Mouse (Mus musculus) hindbrain, embryonic 15.5 days (tissue): ENCODE results near the gene Usp19. TPM values are rescaled to one million over a fixed set of nuclear protein-coding genes. Genes with fewer than 3 reads are reported as not detected.

ENCODE experiments used
- ATAC-seq: fragments of 200-750 bp; cut with Nextera tagmentation; 2 replicates; pipeline ENCODE4 v1.8.0; 2017; ENCODE audit warnings: low read depth, moderate number of reproducible peaks, moderate TSS enrichment; ENCODE audit not compliant: low FRiP score
- H3K27ac ChIP-seq: fragments of 300-500 bp; sonication (generic); replicated peaks from 2 replicates; pipeline ENCODE4 v1.5.1; 2015; ENCODE audit warnings: mild to moderate bottlenecking, inconsistent platforms
- H3K27me3 ChIP-seq: fragments of 300-500 bp; sonication (generic); 2 replicates; pipeline ENCODE4 v1.6.1; 2015; ENCODE audit warnings: control low read depth, inconsistent platforms
- H3K36me3 ChIP-seq: fragments of 300-500 bp; sonication (generic); 2 replicates; pipeline ENCODE4 v1.6.1; 2015; ENCODE audit warnings: control low read depth, inconsistent platforms
- H3K4me1 ChIP-seq: fragments of 300-500 bp; sonication (generic); replicated peaks from 2 replicates; pipeline ENCODE4 v1.6.1; 2015; ENCODE audit warnings: control low read depth, inconsistent platforms
- H3K4me2 ChIP-seq: fragments of 300-500 bp; sonication (generic); 2 replicates; pipeline ENCODE4 v1.6.1; 2015; ENCODE audit warnings: moderate library complexity, mild to moderate bottlenecking, inconsistent platforms
- H3K4me3 ChIP-seq: fragments of 300-500 bp; sonication (generic); 2 replicates; pipeline ENCODE4 v1.5.1; 2015; ENCODE audit warnings: mild to moderate bottlenecking, inconsistent platforms
- H3K9ac ChIP-seq: fragments of 300-500 bp; sonication (generic); 2 replicates; pipeline ENCODE4 v1.6.1; 2015; ENCODE audit warnings: inconsistent platforms
- H3K9me3 ChIP-seq: fragments of 300-500 bp; sonication (generic); 2 replicates; pipeline ENCODE4 v1.6.1; 2016; ENCODE audit warnings: control low read depth, inconsistent platforms
- WGBS: fragments of 180-500 bp; shearing (Covaris S2); methylation state at CpG from one replicate; pipeline ENCODE4 v1.1.7; 2015; 5-methylcytosine and 5-hydroxymethylcytosine counted together
- polyA plus RNA-seq: library from polyadenylated mRNA; unstranded; fragments of >200 nt; fragmentation: Nextera tagmentation; extraction: Ambion mirVana; gene quantifications from 2 replicates; pipeline ENCODE4 v1.2.1, GENCODE M21; 2015

The Usp19 gene
- polyA plus RNA-seq, 1 experiment from 2014 or later, result 80.8 TPM

GRCm38 (mm10) chr9:108516380-108517251, 26.2 kb downstream of the Usp19 start, which contains the start of gene Qrich1:
Qrich1 (plus strand) TSS chr9:108516806.
- Histone ChIP-seq H3K27me3 (no peaks in the 10 kb centered on the region), H3K9me3 (no peaks in the 10 kb centered on the region), H3K36me3 (peaks cover 39% of the 10 kb centered on the region), H3K4me3 (peak within 1 kb of the TSS; percentile 94), H3K4me2 (peak within 1 kb of the TSS; percentile 77), H3K27ac (peak within 1 kb of the TSS; percentile 99), H3K9ac (peak within 1 kb of the TSS; percentile 94), H3K4me1 (peaks cover 27% of the 10 kb centered on the region)
- 1% methylated on average over 49 of the region's 55 CpGs for WGBS
- peak; percentile 96 for ATAC-seq

GRCm38 (mm10) chr9:108517253-108517930, 27.0 kb downstream of the Usp19 start:
- no peaks in the 10 kb centered on the region for H3K27me3 ChIP-seq
- peak overlapping the region; percentile 94 for H3K9ac ChIP-seq
- H3K36me3 ChIP-seq, result peaks cover 31% of the 10 kb centered on the region
- H3K4me1 ChIP-seq, result peaks cover 31% of the 10 kb centered on the region
- H3K27ac ChIP-seq, result peak overlapping the region; percentile 99
- H3K9me3 ChIP-seq, result no peaks in the 10 kb centered on the region
- ATAC-seq, result peak; percentile 81
- peak overlapping the region; percentile 77 for H3K4me2 ChIP-seq
- 0% methylated on average over 47 of the region's 95 CpGs for WGBS
- H3K4me3 ChIP-seq, result peak overlapping the region; percentile 94

DNA sequence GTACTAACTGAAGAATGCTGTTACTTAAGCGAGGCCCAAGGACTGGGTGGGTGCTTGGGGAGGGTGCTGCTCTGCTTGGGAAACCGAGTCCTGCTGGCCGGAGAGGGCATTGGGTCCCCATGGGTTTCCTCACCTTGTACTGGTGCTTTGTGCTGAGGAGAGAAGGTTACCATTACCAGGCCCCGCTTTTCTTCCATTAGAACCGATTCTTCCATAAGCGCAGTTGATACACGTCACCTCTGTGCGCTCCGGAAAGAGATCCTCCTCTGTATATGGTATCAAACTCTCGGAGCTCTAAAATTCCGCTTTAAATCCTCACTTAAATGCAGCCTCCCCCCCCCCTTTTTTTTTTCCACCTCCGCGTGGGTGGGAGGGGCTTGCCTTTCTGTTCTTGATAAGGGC, 27.5 kb downstream of the Usp19 start:
- peak overlapping the region; percentile 99 for H3K27ac ChIP-seq
- H3K4me1 ChIP-seq, result peaks cover 31% of the 10 kb centered on the region
- peak overlapping the region; percentile 77 for H3K4me2 ChIP-seq
- no peaks in the 10 kb centered on the region for H3K27me3 ChIP-seq
- ATAC-seq, result no peak; the same call in 1 of the 2 replicates
- no peaks in the 10 kb centered on the region for H3K9me3 ChIP-seq
- peak overlapping the region; percentile 94 for H3K9ac ChIP-seq
- H3K4me3 ChIP-seq, result peak overlapping the region; percentile 94
- peaks cover 26% of the 10 kb centered on the region for H3K36me3 ChIP-seq
- 1% methylated on average over 13 of the region's 13 CpGs for WGBS

DNA sequence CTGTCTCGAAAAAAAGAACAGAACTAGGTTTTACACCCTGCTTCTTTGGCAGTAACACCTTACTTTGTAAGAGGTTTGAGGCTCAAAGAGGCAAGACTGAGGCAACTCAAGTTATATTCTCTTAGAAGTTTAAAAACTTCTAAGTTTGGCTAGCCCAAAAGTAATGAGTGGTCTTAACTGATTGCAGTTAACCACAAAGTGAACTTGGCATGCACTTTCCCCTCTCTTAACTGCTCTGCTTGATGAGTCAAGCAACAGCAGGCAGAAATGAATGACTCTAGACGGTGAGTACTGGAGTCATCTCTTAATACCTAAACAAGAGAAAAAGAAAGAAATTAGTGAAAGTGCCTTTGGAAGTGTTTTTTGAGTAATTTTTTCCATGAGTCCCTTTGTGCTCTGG, 31.2 kb downstream of the Usp19 start:
- 88% methylated on average over 2 of the region's 2 CpGs for WGBS

GRCm38 (mm10) chr9:108523341-108523740, 32.9 kb downstream of the Usp19 start:
- H3K9ac ChIP-seq, result no peak overlapping the region
- H3K4me3 ChIP-seq, result no peak overlapping the region
- H3K27ac ChIP-seq, result no peak overlapping the region
- H3K36me3 ChIP-seq, result peaks cover 1% of the 10 kb centered on the region; the same call in 1 of the 2 replicates
- peaks cover 23% of the 10 kb centered on the region for H3K4me1 ChIP-seq
- H3K27me3 ChIP-seq, result no peaks in the 10 kb centered on the region
- WGBS, result 99% methylated on average over 4 of the region's 4 CpGs
- H3K4me2 ChIP-seq, result no peak overlapping the region
- no peak for ATAC-seq
- H3K9me3 ChIP-seq, result no peaks in the 10 kb centered on the region

More for the DNA sequence above, 31.2 kb downstream of the Usp19 start:
- H3K4me1 ChIP-seq, result peaks cover 23% of the 10 kb centered on the region
- no peaks in the 10 kb centered on the region for H3K27me3 ChIP-seq
- no peak overlapping the region for H3K4me2 ChIP-seq
- H3K27ac ChIP-seq, result no peak overlapping the region
- H3K9ac ChIP-seq, result no peak overlapping the region
- H3K9me3 ChIP-seq, result no peaks in the 10 kb centered on the region
- H3K36me3 ChIP-seq, result no peaks in the 10 kb centered on the region
- no peak overlapping the region for H3K4me3 ChIP-seq
- ATAC-seq, result no peak

DNA sequence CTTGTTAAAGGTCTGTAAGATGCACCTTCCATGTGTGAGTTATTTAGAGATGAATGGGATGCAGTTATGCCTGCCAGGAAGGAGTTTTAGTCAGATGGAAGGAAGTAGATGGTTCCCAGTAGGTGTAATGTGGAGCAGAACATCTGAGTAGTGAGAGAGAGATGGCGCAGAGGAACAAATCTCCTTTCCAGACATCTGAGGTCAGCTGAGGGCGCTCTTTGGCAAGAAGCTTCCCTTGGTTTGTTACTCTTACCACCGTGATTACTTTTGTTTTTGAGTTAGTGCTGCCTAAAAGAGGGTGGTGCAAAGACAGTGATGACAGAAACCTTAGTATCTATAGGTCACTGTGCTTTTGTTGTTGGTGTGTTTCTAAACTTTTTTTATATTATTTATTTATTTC, 35.0 kb downstream of the Usp19 start:
- H3K4me2 ChIP-seq, result no peak overlapping the region
- no peak overlapping the region for H3K4me3 ChIP-seq
- H3K36me3 ChIP-seq, result peaks cover 22% of the 10 kb centered on the region
- ATAC-seq, result no peak
- no peak overlapping the region for H3K27ac ChIP-seq
- no peak overlapping the region for H3K9ac ChIP-seq
- no peaks in the 10 kb centered on the region for H3K27me3 ChIP-seq
- no peaks in the 10 kb centered on the region for H3K9me3 ChIP-seq
- peaks cover 6% of the 10 kb centered on the region for H3K4me1 ChIP-seq
- 84% methylated on average over 3 of the region's 3 CpGs for WGBS

GRCm38 (mm10) chr9:108530954-108531353, 40.6 kb downstream of the Usp19 start:
- H3K27me3 ChIP-seq, result no peaks in the 10 kb centered on the region
- no peaks in the 10 kb centered on the region for H3K4me1 ChIP-seq
- no peak overlapping the region for H3K9ac ChIP-seq
- no peaks in the 10 kb centered on the region for H3K9me3 ChIP-seq
- H3K4me2 ChIP-seq, result no peak overlapping the region
- H3K36me3 ChIP-seq, result peaks cover 73% of the 10 kb centered on the region
- no peak overlapping the region for H3K27ac ChIP-seq
- WGBS, result 96% methylated on average over 1 of the region's 1 CpGs
- H3K4me3 ChIP-seq, result no peak overlapping the region
- ATAC-seq, result no peak

DNA sequence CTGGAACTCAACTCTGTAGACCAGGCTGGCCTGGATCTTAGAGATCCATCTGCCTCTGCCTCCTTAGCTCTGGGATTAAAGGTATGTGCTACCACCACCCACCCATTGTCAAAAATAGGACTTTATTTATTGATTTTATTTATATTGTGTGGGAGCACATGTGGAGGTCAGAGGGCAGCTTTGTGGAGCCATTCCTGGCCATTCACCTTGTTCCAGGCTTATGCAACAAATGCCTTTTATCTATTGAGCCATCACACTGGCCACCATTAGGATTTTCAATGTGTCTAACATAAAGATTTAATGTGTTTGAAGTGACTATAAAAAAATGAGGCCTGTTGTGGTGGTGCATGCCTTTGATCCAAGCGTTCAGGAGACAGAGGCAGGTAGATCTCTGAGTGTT, 41.1 kb downstream of the Usp19 start:
- Histone ChIP-seq H3K9ac (no peak overlapping the region), H3K4me2 (no peak overlapping the region), H3K27ac (no peak overlapping the region), H3K9me3 (no peaks in the 10 kb centered on the region), H3K36me3 (peaks cover 78% of the 10 kb centered on the region), H3K4me1 (no peaks in the 10 kb centered on the region), H3K4me3 (no peak overlapping the region), H3K27me3 (no peaks in the 10 kb centered on the region)
- ATAC-seq, result no peak
- WGBS, result 92% methylated on average over 1 of the region's 1 CpGs

- Histone ChIP-seq H3K4me1 (no peaks in the 10 kb centered on the region), H3K9ac (no peak overlapping the region), H3K4me2 (no peak overlapping the region), H3K36me3 (peaks cover 86% of the 10 kb centered on the region), H3K4me3 (no peak overlapping the region), H3K27ac (no peak overlapping the region), H3K27me3 (no peaks in the 10 kb centered on the region), H3K9me3 (no peaks in the 10 kb centered on the region)
- ATAC-seq, result no peak
Observed at GRCm38 (mm10) chr9:108540846-108541245, 50.4 kb downstream of the Usp19 start.

DNA sequence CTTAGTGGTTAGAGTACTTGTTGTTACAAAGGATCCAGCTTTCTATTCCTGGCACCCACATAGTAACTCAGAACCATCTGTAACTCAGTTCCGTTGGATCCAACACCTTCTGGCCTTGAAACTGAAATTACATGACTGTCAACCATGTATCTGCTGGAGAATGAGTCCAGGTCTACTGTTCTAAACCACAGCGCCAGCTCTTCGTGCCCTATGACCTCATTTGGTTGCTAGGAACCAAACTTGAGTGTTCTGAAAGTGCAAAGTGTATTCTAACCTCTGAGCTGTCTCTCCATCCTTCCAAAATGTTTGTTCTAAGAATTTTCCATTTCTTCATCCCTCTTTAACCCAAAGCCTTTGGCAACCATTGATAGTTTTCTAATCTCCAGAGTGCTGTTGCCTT, 55.6 kb downstream of the Usp19 start:
- peaks cover 87% of the 10 kb centered on the region for H3K36me3 ChIP-seq
- H3K9ac ChIP-seq, result no peak overlapping the region
- no peaks in the 10 kb centered on the region for H3K9me3 ChIP-seq
- WGBS, result 96% methylated on average over 3 of the region's 3 CpGs
- H3K27ac ChIP-seq, result no peak overlapping the region
- H3K4me1 ChIP-seq, result no peaks in the 10 kb centered on the region
- no peak for ATAC-seq
- no peak overlapping the region for H3K4me3 ChIP-seq
- H3K27me3 ChIP-seq, result no peaks in the 10 kb centered on the region
- H3K4me2 ChIP-seq, result no peak overlapping the region

DNA sequence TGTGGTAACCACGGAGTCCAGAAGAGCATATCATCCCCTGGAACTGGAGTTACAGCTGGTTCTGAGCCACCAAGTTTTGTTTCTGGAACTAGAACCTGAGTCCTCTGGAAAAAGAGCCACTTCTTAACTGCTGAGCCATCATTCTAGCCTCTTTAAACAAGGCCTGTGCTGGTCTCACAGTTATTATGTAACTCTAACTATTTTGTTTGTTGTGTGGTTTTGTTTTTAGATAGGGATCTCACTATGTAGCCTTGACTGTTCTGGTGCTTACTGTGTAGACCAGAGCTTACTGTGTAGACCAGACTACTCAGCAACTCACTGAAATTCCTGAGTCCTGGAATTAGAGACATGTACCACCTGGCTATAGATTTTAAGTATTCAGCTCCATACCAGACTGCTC, 56.5 kb downstream of the Usp19 start:
- Histone ChIP-seq H3K36me3 (peaks cover 78% of the 10 kb centered on the region), H3K9me3 (no peaks in the 10 kb centered on the region), H3K27me3 (no peaks in the 10 kb centered on the region), H3K4me1 (no peaks in the 10 kb centered on the region), H3K9ac (no peak overlapping the region), H3K4me2 (no peak overlapping the region), H3K4me3 (no peak overlapping the region), H3K27ac (no peak overlapping the region)
- no peak for ATAC-seq
- WGBS, result 97% methylated on average over 1 of the region's 1 CpGs
